Mouse (Mus musculus): Measurements from ENCODE around the gene Syngr4.

DNA sequence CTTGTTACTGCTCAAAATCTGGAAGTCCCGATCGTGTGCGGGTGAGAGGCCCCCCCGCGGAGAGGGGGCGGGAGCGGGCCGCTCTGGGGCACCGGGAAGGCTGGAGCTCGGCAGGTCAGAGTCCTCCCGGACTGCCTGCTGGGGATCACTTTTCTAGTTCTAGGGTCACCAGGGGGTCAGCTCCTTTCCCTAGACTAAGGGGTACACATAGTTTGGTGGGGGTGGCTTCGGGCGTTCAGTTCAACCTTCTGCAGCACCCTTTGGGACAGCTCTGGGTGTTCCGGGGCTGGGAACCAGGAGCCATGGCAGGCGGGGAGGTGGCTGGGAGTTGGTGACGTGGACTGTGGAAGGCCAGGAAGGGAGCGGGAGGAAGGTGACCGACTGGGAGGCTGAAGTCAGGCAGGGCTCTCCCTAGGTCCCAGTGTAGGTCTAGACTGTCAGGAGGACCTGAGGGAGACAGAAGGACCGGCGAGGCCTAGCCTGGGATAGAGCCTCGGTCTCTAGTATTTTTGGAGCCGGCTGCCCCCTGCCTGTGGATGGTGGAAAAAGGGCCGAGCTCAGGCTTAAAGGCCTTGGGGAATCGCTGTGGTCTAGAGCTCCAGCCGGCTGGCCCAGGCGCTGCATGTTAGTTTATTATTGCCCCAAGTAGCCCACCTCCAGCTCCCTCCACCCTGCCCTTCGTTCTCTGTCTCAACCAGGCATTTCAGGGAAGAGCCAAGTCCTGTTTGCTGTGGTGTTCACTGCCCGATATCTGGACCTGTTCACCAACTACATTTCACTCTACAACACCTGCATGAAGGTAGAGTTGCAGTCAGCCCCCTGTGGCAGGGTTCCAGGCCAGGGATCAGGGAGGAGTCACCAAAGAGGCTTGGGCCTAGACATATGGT is 23.2 kb downstream of the Syngr4 start:
- TF ChIP-seq CTCF (IDR thresholded peaks at IDR 0.05; ENCODE audit: extremely low read depth, insufficient read length, insufficient replicate concordance, low read depth, low read length) (peak; percentile 42; the same call in 1 of the 2 replicates), POLR2A (IDR thresholded peaks at IDR 0.05; ENCODE audit: low read depth, low read length) (no peak)

Data from small intestine, adult 2 months (tissue).